Comparison of ENCODE assay signal across 11 mouse cellular contexts in the genomic region with DNA sequence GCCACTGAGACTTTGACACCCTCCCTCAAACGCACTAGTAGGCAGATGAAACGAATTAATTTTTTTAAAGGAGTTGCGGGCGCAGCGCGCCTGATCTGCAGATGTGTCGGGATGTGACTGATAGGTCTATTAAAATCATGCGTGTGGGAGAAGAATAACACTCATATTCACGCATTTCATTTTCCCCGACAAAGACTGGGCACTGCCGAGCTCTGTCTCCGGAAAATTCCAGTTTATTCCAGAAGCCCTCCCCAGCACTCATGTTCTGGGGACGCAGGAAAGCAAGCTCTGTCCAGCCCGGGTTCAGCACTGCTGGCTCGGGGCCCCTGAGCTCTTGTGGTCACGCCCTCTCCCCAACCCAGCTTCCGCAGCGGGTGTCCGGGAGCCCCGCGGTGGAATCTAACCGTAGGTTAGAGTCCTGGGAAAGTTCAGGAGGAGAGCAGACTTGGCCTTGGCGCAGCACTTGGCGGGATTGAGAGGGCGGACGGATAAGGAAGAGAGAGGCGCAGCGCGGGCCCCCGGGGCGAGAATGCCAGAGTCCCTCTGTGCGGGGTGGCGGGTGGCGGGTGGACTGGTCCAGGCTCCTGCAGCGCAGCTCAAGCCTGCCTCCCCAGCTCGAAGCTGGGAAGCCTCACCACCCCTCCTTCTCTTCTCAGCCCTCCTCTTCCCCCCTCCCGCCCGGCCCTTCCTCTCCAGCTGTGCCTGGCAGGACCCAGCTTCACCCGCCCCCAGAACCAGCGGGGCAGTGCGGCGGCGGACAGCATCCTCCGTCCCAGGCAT. TPM values are rescaled to one million over a fixed set of nuclear protein-coding genes. Genes with fewer than 3 reads are reported as not detected.
DNase-seq lines count a peak whose midpoint lies in the region; ATAC-seq and TF ChIP-seq lines count a peak whose summit lies in the region.
"Had no signal": no experiment of that assay in that cellular context is flagged by ENCODE, and none has a peak within 500 bp of the region (broad histone marks: within the 10 kb centered on the region; RNA-seq: fewer than 3 reads in every experiment).

No protein-coding gene starts in this region.

- no peak for TF ChIP-seq CTCF in brain, embryonic 14.5 days (IDR thresholded peaks at IDR 0.05; ENCODE audit: borderline replicate concordance, extremely low read depth, insufficient read depth, insufficient read length)

- no peaks in the 10 kb centered on the region for H3K9me3 ChIP-seq in heart, embryonic 13.5 days
- H3K9me3 ChIP-seq in limb, embryonic 12.5 days: no peaks in the 10 kb centered on the region
- H3K9me3 ChIP-seq: stomach, embryonic 15.5 days had no signal

- H3K4me2 ChIP-seq in heart, embryonic 13.5 days: no peak overlapping the region
- H3K4me2 ChIP-seq in limb, embryonic 12.5 days: peak overlapping the region; percentile 35
- H3K4me2 ChIP-seq: stomach, embryonic 15.5 days had no signal

- 2% methylated on average over 40 of the region's 44 CpGs for WGBS in heart, embryonic 13.5 days
- WGBS in limb, embryonic 12.5 days: under 1% methylated on average over 44 of the region's 44 CpGs

- no peak overlapping the region for H3K27ac ChIP-seq in heart, embryonic 13.5 days (replicated peaks)
- H3K27ac ChIP-seq in limb, embryonic 12.5 days: no peak overlapping the region
- H3K27ac ChIP-seq: stomach, embryonic 15.5 days had no signal

- TF ChIP-seq POLR2A in brain, embryonic 14.5 days (IDR thresholded peaks at IDR 0.05; ENCODE audit: borderline replicate concordance, extremely low read depth, insufficient read depth, insufficient read length, poor library complexity, severe bottlenecking): 0 out of 2 replicates have a peak, but pooled peaks have one; percentile 10

- H3K4me1 ChIP-seq in heart, embryonic 13.5 days: peaks cover 23% of the 10 kb centered on the region
- H3K4me1 ChIP-seq in limb, embryonic 12.5 days (replicated peaks): peaks cover 27% of the 10 kb centered on the region

- H3K36me3 ChIP-seq in heart, embryonic 13.5 days: no peaks in the 10 kb centered on the region
- no peaks in the 10 kb centered on the region for H3K36me3 ChIP-seq in limb, embryonic 12.5 days
- H3K36me3 ChIP-seq: stomach, embryonic 15.5 days had no signal

- DNase-seq in heart, adult 9 months (ENCODE audit: low spot score in 2 of 2): no peak
- DNase-seq in brain, embryonic 14.5 days (ENCODE audit: low read depth): peak; percentile 87
- DNase-seq in frontal cortex, postnatal 36 days (ENCODE audit: low spot score in 2 of 2): peak; percentile 35 to 36
- DNase-seq in adrenal gland, postnatal 4 days (ENCODE audit: low spot score in 2 of 2): no peak
- no peak for DNase-seq in urinary bladder, postnatal 25 days (ENCODE audit: low spot score)

- no peak for ATAC-seq in heart, embryonic 13.5 days (ENCODE audit: extremely low read depth, insufficient number of reproducible peaks, low FRiP score, low TSS enrichment)
- 0 out of 2 replicates have a peak, but pooled peaks have one; percentile 16 for ATAC-seq in limb, embryonic 12.5 days (ENCODE audit: insufficient number of reproducible peaks, insufficient read depth, low FRiP score, low TSS enrichment, low read depth)
- ATAC-seq in monocyte, adult 5-6 weeks (replicated peaks; ENCODE audit: insufficient number of reproducible peaks, low FRiP score, low TSS enrichment, poor library complexity, severe bottlenecking): no peak

- 0 out of 2 replicates have a peak overlapping the region, but pooled peaks have one; percentile 5 for H3K4me3 ChIP-seq in heart, embryonic 13.5 days
- peak overlapping the region; percentile 17 for H3K4me3 ChIP-seq in limb, embryonic 12.5 days (replicated peaks)
- H3K4me3 ChIP-seq: erythroblast, embryonic 14.5 days; stomach, embryonic 15.5 days had no signal

- H3K9ac ChIP-seq in heart, embryonic 13.5 days: no peak overlapping the region
- no peak overlapping the region for H3K9ac ChIP-seq in limb, embryonic 12.5 days (replicated peaks)
- H3K9ac ChIP-seq: stomach, embryonic 15.5 days had no signal

- H3K27me3 ChIP-seq in heart, embryonic 13.5 days (replicated peaks): peaks cover 98% of the 10 kb centered on the region
- peaks cover 90% of the 10 kb centered on the region for H3K27me3 ChIP-seq in limb, embryonic 12.5 days

RNA-seq across cellular contexts. Expression of a gene that starts 5.7 kb away (rescaled TPM):
- not detected in 2 replicates for polyA plus RNA-seq in heart, embryonic 13.5 days (2015; fragmentation: Nextera tagmentation; extraction: Ambion mirVana)
- 23.5 and 30.1 TPM in 2 replicates for polyA plus RNA-seq in brain, embryonic 14.5 days (2012; rRNA removed)
- not detected in 2 replicates for polyA plus RNA-seq in limb, embryonic 12.5 days (2016; fragmentation: Nextera tagmentation; extraction: Ambion mirVana)
- under 1 TPM; 0.06 to 0.25 TPM for total RNA-seq in adrenal gland, postnatal 4 days (2021)
- not detected in 3 replicates for total RNA-seq in monocyte, adult 5-6 weeks (2017)
- total RNA-seq: MEL had no signal
- polyA plus RNA-seq: stomach, embryonic 15.5 days had no signal

Comparison
In these comparisons a context has a peak if more than half of its experiments do, and no peak if none do; other contexts are left out.
1. DNase-seq: peak in brain, embryonic 14.5 days (single experiment) and frontal cortex, postnatal 36 days (2 of 2); none in heart, adult 9 months (0 of 2), adrenal gland, postnatal 4 days (0 of 2) and urinary bladder, postnatal 25 days (single experiment).
2. RNA of a gene that starts 5.7 kb away (polyA plus RNA-seq): 23.5 to 30.1 TPM in brain, embryonic 14.5 days; not detected in heart, embryonic 13.5 days and not detected in limb, embryonic 12.5 days; every median in the first group is over 10 times any median in the second.